In the genomic region with DNA sequence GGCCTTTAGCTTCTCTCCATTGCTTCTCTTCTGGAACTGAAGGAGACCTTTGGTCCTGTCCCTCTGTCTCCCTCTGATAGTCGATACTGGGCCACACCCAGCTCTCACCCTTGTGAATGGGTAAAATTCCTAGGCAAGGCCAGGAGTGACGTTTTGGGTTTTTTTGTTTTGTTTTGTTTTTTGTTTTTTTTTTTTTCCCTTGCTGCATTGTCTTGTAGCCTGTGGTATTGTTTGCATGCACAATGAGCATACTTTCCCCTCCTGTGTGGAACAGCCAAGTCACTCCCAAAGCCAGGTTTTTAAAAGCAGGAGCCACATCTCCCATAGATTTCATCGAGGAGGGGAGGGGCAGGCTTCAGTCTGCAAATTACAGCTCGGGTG, we compare ENCODE assay signal across 8 mouse cellular contexts. TPM values are rescaled to one million over a fixed set of nuclear protein-coding genes. Genes with fewer than 3 reads are reported as not detected.
A peak's percentile ranks its signal among the peaks of the same experiment; 100 is the strongest.
DNase-seq lines count a peak whose midpoint lies in the region; ATAC-seq and TF ChIP-seq lines count a peak whose summit lies in the region.

No protein-coding gene starts in this region.

- no peak for DNase-seq in heart, adult 9 months (ENCODE audit: low spot score in 2 of 2)
- peak; percentile 60 for DNase-seq in midbrain, embryonic 11.5 days (ENCODE audit: low spot score, missing footprints)
- DNase-seq in hindbrain, postnatal 0 days (ENCODE audit: low spot score), result no peak
- no peak for DNase-seq in stomach, postnatal 0 days (ENCODE audit: low spot score)
- DNase-seq in urinary bladder, postnatal 36 days (ENCODE audit: low spot score in 2 of 2), result no peak
- no peak for DNase-seq in adrenal gland, postnatal 25 days

- no peaks in the 10 kb centered on the region for H3K36me3 ChIP-seq in heart, embryonic 13.5 days
- H3K36me3 ChIP-seq in midbrain, embryonic 11.5 days (ENCODE audit: control insufficient read depth, insufficient read depth, low read length), result no peaks in the 10 kb centered on the region
- no peaks in the 10 kb centered on the region for H3K36me3 ChIP-seq in midbrain, embryonic 13.5 days
- no peaks in the 10 kb centered on the region for H3K36me3 ChIP-seq in hindbrain, postnatal 0 days (ENCODE audit: insufficient read depth, low read length)
- H3K36me3 ChIP-seq in stomach, postnatal 0 days (ENCODE audit: control insufficient read depth, insufficient read depth, low read length), result no peaks in the 10 kb centered on the region

- H3K9ac ChIP-seq in heart, embryonic 13.5 days, result peak overlapping the region; percentile 17; the same call in 1 of the 2 replicates
- H3K9ac ChIP-seq in midbrain, embryonic 11.5 days (ENCODE audit: low read length), result no peak overlapping the region
- H3K9ac ChIP-seq in midbrain, embryonic 13.5 days (replicated peaks), result no peak overlapping the region
- H3K9ac ChIP-seq in hindbrain, postnatal 0 days (replicated peaks; ENCODE audit: low read length), result no peak overlapping the region
- no peak overlapping the region for H3K9ac ChIP-seq in stomach, postnatal 0 days (ENCODE audit: low read length)

- 39% methylated on average over 4 of the region's 4 CpGs for WGBS in heart, embryonic 13.5 days
- 49% methylated on average over 4 of the region's 4 CpGs for WGBS in midbrain, embryonic 11.5 days
- WGBS in midbrain, embryonic 13.5 days, result 50% methylated on average over 4 of the region's 4 CpGs
- 22% methylated on average over 4 of the region's 4 CpGs for WGBS in hindbrain, postnatal 0 days
- 26% methylated on average over 4 of the region's 4 CpGs for WGBS in stomach, postnatal 0 days

- no peak overlapping the region for H3K4me3 ChIP-seq in heart, embryonic 13.5 days
- H3K4me3 ChIP-seq in midbrain, embryonic 11.5 days (ENCODE audit: low read depth, low read length), result no peak overlapping the region
- H3K4me3 ChIP-seq in midbrain, embryonic 13.5 days (replicated peaks), result no peak overlapping the region
- H3K4me3 ChIP-seq in hindbrain, postnatal 0 days (ENCODE audit: low read length), result no peak overlapping the region
- H3K4me3 ChIP-seq in stomach, postnatal 0 days (ENCODE audit: low read depth, low read length), result no peak overlapping the region

- ATAC-seq in heart, embryonic 13.5 days (ENCODE audit: extremely low read depth, insufficient number of reproducible peaks, low FRiP score, low TSS enrichment), result no peak
- ATAC-seq in midbrain, embryonic 11.5 days (ENCODE audit: low FRiP score), result no peak
- no peak for ATAC-seq in midbrain, embryonic 13.5 days
- no peak for ATAC-seq in hindbrain, postnatal 0 days
- no peak for ATAC-seq in stomach, postnatal 0 days (ENCODE audit: low FRiP score, low TSS enrichment)

- TF ChIP-seq CTCF in hindbrain, postnatal 0 days (IDR thresholded peaks at IDR 0.05; ENCODE audit: low read depth), result no peak
- TF ChIP-seq CTCF in stomach, postnatal 0 days (IDR thresholded peaks at IDR 0.05; ENCODE audit: low read depth), result no peak

- peak overlapping the region; percentile 68 for H3K27ac ChIP-seq in heart, embryonic 13.5 days (replicated peaks)
- no peak overlapping the region for H3K27ac ChIP-seq in midbrain, embryonic 11.5 days (ENCODE audit: low read depth, low read length)
- no peak overlapping the region for H3K27ac ChIP-seq in midbrain, embryonic 13.5 days
- H3K27ac ChIP-seq in hindbrain, postnatal 0 days, result 0 out of 2 replicates have a peak overlapping the region, but pooled peaks have one; percentile 32
- peak overlapping the region; percentile 56; the same call in 1 of the 2 replicates for H3K27ac ChIP-seq in stomach, postnatal 0 days (replicated peaks)

- peaks cover 3% of the 10 kb centered on the region; the same call in 1 of the 2 replicates for H3K27me3 ChIP-seq in heart, embryonic 13.5 days (replicated peaks)
- H3K27me3 ChIP-seq in midbrain, embryonic 11.5 days (ENCODE audit: control insufficient read depth, insufficient read depth, low read length), result no peaks in the 10 kb centered on the region
- H3K27me3 ChIP-seq in midbrain, embryonic 13.5 days, result no peaks in the 10 kb centered on the region
- no peaks in the 10 kb centered on the region for H3K27me3 ChIP-seq in hindbrain, postnatal 0 days (ENCODE audit: insufficient read depth, low read length)
- H3K27me3 ChIP-seq in stomach, postnatal 0 days (ENCODE audit: control insufficient read depth, insufficient read depth, low read length), result no peaks in the 10 kb centered on the region

- no peak for TF ChIP-seq EP300 in stomach, postnatal 0 days (optimal IDR thresholded peaks at IDR 0.05)

- peaks cover 29% of the 10 kb centered on the region for H3K4me1 ChIP-seq in heart, embryonic 13.5 days
- no peaks in the 10 kb centered on the region for H3K4me1 ChIP-seq in midbrain, embryonic 11.5 days (ENCODE audit: control insufficient read depth, insufficient read depth, low read length)
- 0 out of 2 replicates have a peak, but pooled peaks cover 3% of the 10 kb centered on the region for H3K4me1 ChIP-seq in midbrain, embryonic 13.5 days (replicated peaks)
- H3K4me1 ChIP-seq in hindbrain, postnatal 0 days (ENCODE audit: insufficient read depth, low read length), result peaks cover 9% of the 10 kb centered on the region; the same call in 1 of the 2 replicates
- H3K4me1 ChIP-seq in stomach, postnatal 0 days (replicated peaks; ENCODE audit: control insufficient read depth, insufficient read depth), result peaks cover 3% of the 10 kb centered on the region; the same call in 1 of the 2 replicates

- no peaks in the 10 kb centered on the region for H3K9me3 ChIP-seq in heart, embryonic 13.5 days
- no peaks in the 10 kb centered on the region for H3K9me3 ChIP-seq in midbrain, embryonic 11.5 days (ENCODE audit: control insufficient read depth, low read length)
- no peaks in the 10 kb centered on the region for H3K9me3 ChIP-seq in midbrain, embryonic 13.5 days
- H3K9me3 ChIP-seq in hindbrain, postnatal 0 days (ENCODE audit: low read length), result no peaks in the 10 kb centered on the region
- H3K9me3 ChIP-seq in stomach, postnatal 0 days (ENCODE audit: control insufficient read depth, low read length), result no peaks in the 10 kb centered on the region

- H3K4me2 ChIP-seq in heart, embryonic 13.5 days, result peak overlapping the region; percentile 51
- H3K4me2 ChIP-seq in midbrain, embryonic 11.5 days, result no peak overlapping the region
- H3K4me2 ChIP-seq in midbrain, embryonic 13.5 days (replicated peaks), result no peak overlapping the region
- H3K4me2 ChIP-seq in hindbrain, postnatal 0 days (ENCODE audit: low read depth, low read length), result peak overlapping the region; percentile 45
- peak overlapping the region; percentile 17; the same call in 1 of the 2 replicates for H3K4me2 ChIP-seq in stomach, postnatal 0 days (replicated peaks; ENCODE audit: low read depth)

RNA-seq across cellular contexts. Expression of a gene that starts 16.0 kb away (rescaled TPM):
- 10.7 and 12.1 TPM in 2 replicates for polyA plus RNA-seq in heart, embryonic 13.5 days (2015; fragmentation: Nextera tagmentation; extraction: Ambion mirVana)
- 5.8 and 7.4 TPM in 2 replicates for polyA plus RNA-seq in midbrain, embryonic 11.5 days (2014; fragmentation: Nextera tagmentation; extraction: Ambion mirVana)
- polyA plus RNA-seq in midbrain, embryonic 13.5 days (2015; fragmentation: Nextera tagmentation; extraction: Ambion mirVana), result 10.0 and 10.9 TPM in 2 replicates
- 46.5 and 65.1 TPM in 2 replicates for total RNA-seq in hindbrain, postnatal 0 days (2014; rRNA removed)
- polyA plus RNA-seq in hindbrain, postnatal 0 days (2015; fragmentation: Nextera tagmentation; extraction: Ambion mirVana), result 18.6 and 21.1 TPM in 2 replicates
- polyA plus RNA-seq in stomach, postnatal 0 days (2015; fragmentation: Nextera tagmentation; extraction: Ambion mirVana), result 5.6 and 6.9 TPM in 2 replicates
- total RNA-seq in adrenal gland, postnatal 25 days (2021), result 12.4 and 14.0 TPM in 2 replicates

Comparison
In these comparisons a context has a peak if more than half of its experiments do, and no peak if none do; other contexts are left out.
1. H3K27ac ChIP-seq: peak in heart, embryonic 13.5 days (single experiment), hindbrain, postnatal 0 days (single experiment) and stomach, postnatal 0 days (single experiment); none in midbrain, embryonic 11.5 days (single experiment) and midbrain, embryonic 13.5 days (single experiment).
2. H3K4me2 ChIP-seq: peak in heart, embryonic 13.5 days (single experiment), hindbrain, postnatal 0 days (single experiment) and stomach, postnatal 0 days (single experiment); none in midbrain, embryonic 11.5 days (single experiment) and midbrain, embryonic 13.5 days (single experiment).